Mouse (Mus musculus): ENCODE data around the gene Aph1c. TPM values are rescaled to one million over a fixed set of nuclear protein-coding genes. Genes with fewer than 3 reads are reported as not detected.
A peak's percentile ranks its signal among the peaks of the same experiment; 100 is the strongest.
"Not testable (repeated sequence)": the region's sequence is repeated elsewhere in the genome, so short reads cannot be mapped to it uniquely, and the experiment has no call there.

Aph1c gene
- total and polyA plus RNA-seq, 3 experiments, result 0.16 TPM; not detected in 2

- ATAC-seq (ENCODE audit: extremely low read depth, insufficient number of reproducible peaks, low FRiP score, poor library complexity, severe bottlenecking), result no peak
- DNase-seq (ENCODE audit: low spot score), result no peak
- Histone ChIP-seq H3K4me3 (ENCODE audit: low read depth, low read length) (no peak overlapping the region), H3K36me3 (replicated peaks) (no peaks in the 10 kb centered on the region), H3K27me3 (ENCODE audit: insufficient read depth, low read length) (peaks cover 12% of the 10 kb centered on the region; the same call in 1 of the 2 replicates), H3K4me1 (ENCODE audit: insufficient read depth, low read depth, low read length) (no peaks in the 10 kb centered on the region), H3K9me3 (replicated peaks) (no peaks in the 10 kb centered on the region)
- no peak for TF ChIP-seq POLR2AphosphoS5 (IDR thresholded peaks at IDR 0.05; ENCODE audit: insufficient replicate concordance, low read depth, low read length)
- no peak for TF ChIP-seq CTCF (IDR thresholded peaks at IDR 0.05; ENCODE audit: low read depth, low read length)
- TF ChIP-seq GATA1 (IDR thresholded peaks at IDR 0.05; ENCODE audit: borderline replicate concordance, low read length), result no peak
- TF ChIP-seq TAL1 (conservative IDR thresholded peaks at IDR 0.05; ENCODE audit: low read depth, low read length), result no peak
- TF ChIP-seq GATA2 (IDR thresholded peaks at IDR 0.05; ENCODE audit: borderline replicate concordance, low read depth, low read length), result no peak
These were observed 13.5 kb downstream of the Aph1c start for GRCm38 (mm10) chr9:66820996-66821395.

- Histone ChIP-seq H3K36me3 (replicated peaks) (no peaks in the 10 kb centered on the region), H3K27me3 (ENCODE audit: insufficient read depth, low read length) (peaks cover 12% of the 10 kb centered on the region), H3K4me3 (ENCODE audit: low read depth, low read length) (no peak overlapping the region), H3K4me1 (ENCODE audit: insufficient read depth, low read depth, low read length) (no peaks in the 10 kb centered on the region), H3K9me3 (replicated peaks) (no peaks in the 10 kb centered on the region)
- no peak for ATAC-seq (ENCODE audit: extremely low read depth, insufficient number of reproducible peaks, low FRiP score, poor library complexity, severe bottlenecking)
- no peak for TF ChIP-seq GATA2 (IDR thresholded peaks at IDR 0.05; ENCODE audit: borderline replicate concordance, low read depth, low read length)
- no peak for TF ChIP-seq TAL1 (conservative IDR thresholded peaks at IDR 0.05; ENCODE audit: low read depth, low read length)
- TF ChIP-seq POLR2AphosphoS5 (IDR thresholded peaks at IDR 0.05; ENCODE audit: insufficient replicate concordance, low read depth, low read length), result no peak
- no peak for TF ChIP-seq CTCF (IDR thresholded peaks at IDR 0.05; ENCODE audit: low read depth, low read length)
- no peak for TF ChIP-seq GATA1 (IDR thresholded peaks at IDR 0.05; ENCODE audit: borderline replicate concordance, low read length)
- no peak for DNase-seq (ENCODE audit: low spot score)
These were observed 21.1 kb downstream of the Aph1c start for GRCm38 (mm10) chr9:66813392-66813791.

GRCm38 (mm10) chr9:66805951-66806350 lies 28.6 kb downstream of the Aph1c start:
- H3K27me3 ChIP-seq (ENCODE audit: insufficient read depth, low read length); H3K9me3 ChIP-seq (replicated peaks); DNase-seq (ENCODE audit: low spot score); H3K36me3 ChIP-seq (replicated peaks); H3K4me1 ChIP-seq (ENCODE audit: insufficient read depth, low read depth, low read length); ATAC-seq (ENCODE audit: extremely low read depth, insufficient number of reproducible peaks, low FRiP score, poor library complexity, severe bottlenecking); H3K4me3 ChIP-seq (ENCODE audit: low read depth, low read length): not testable (repeated sequence)

GRCm38 (mm10) chr9:66801947-66802346 lies 32.6 kb downstream of the Aph1c start:
- peaks cover 5% of the 10 kb centered on the region for H3K27me3 ChIP-seq (ENCODE audit: insufficient read depth, low read length)
- ATAC-seq (ENCODE audit: extremely low read depth, insufficient number of reproducible peaks, low FRiP score, poor library complexity, severe bottlenecking), result no peak

GRCm38 (mm10) chr9:66796739-66797138 lies 37.8 kb downstream of the Aph1c start, which contains the start of gene Gm10647:
TSS of gene Gm10647 (plus strand) at chr9:66797039.
- peaks cover 21% of the 10 kb centered on the region for H3K4me1 ChIP-seq (ENCODE audit: insufficient read depth, low read depth, low read length)
- TF ChIP-seq TAL1 (conservative IDR thresholded peaks at IDR 0.05; ENCODE audit: low read depth, low read length), result no peak
- no peak for TF ChIP-seq GATA2 (IDR thresholded peaks at IDR 0.05; ENCODE audit: borderline replicate concordance, low read depth, low read length)
- TF ChIP-seq CTCF (IDR thresholded peaks at IDR 0.05; ENCODE audit: low read depth, low read length), result no peak
- TF ChIP-seq GATA1 (IDR thresholded peaks at IDR 0.05; ENCODE audit: borderline replicate concordance, low read length), result no peak
- no peak for TF ChIP-seq POLR2AphosphoS5 (IDR thresholded peaks at IDR 0.05; ENCODE audit: insufficient replicate concordance, low read depth, low read length)
- ATAC-seq (ENCODE audit: extremely low read depth, insufficient number of reproducible peaks, low FRiP score, poor library complexity, severe bottlenecking), result no peak

More at GRCm38 (mm10) chr9:66801947-66802346, 32.6 kb downstream of the Aph1c start:
- no peaks in the 10 kb centered on the region for H3K9me3 ChIP-seq (replicated peaks)
- no peak for DNase-seq (ENCODE audit: low spot score)
- no peaks in the 10 kb centered on the region for H3K4me1 ChIP-seq (ENCODE audit: insufficient read depth, low read depth, low read length)
- H3K36me3 ChIP-seq (replicated peaks), result no peaks in the 10 kb centered on the region
- no peak for TF ChIP-seq GATA2 (IDR thresholded peaks at IDR 0.05; ENCODE audit: borderline replicate concordance, low read depth, low read length)
- TF ChIP-seq POLR2AphosphoS5 (IDR thresholded peaks at IDR 0.05; ENCODE audit: insufficient replicate concordance, low read depth, low read length), result no peak
- no peak for TF ChIP-seq GATA1 (IDR thresholded peaks at IDR 0.05; ENCODE audit: borderline replicate concordance, low read length)
- no peak for TF ChIP-seq CTCF (IDR thresholded peaks at IDR 0.05; ENCODE audit: low read depth, low read length)
- TF ChIP-seq TAL1 (conservative IDR thresholded peaks at IDR 0.05; ENCODE audit: low read depth, low read length), result no peak
- no peak overlapping the region for H3K4me3 ChIP-seq (ENCODE audit: low read depth, low read length)

GRCm38 (mm10) chr9:66795464-66796324 lies 38.8 kb downstream of the Aph1c start, which contains the start of gene Aph1b:
TSS of gene Aph1b (minus strand) at chr9:66795490.
- Histone ChIP-seq H3K4me1 (ENCODE audit: insufficient read depth, low read depth, low read length) (peaks cover 21% of the 10 kb centered on the region), H3K9me3 (replicated peaks) (no peaks in the 10 kb centered on the region), H3K36me3 (replicated peaks) (no peaks in the 10 kb centered on the region), H3K27me3 (ENCODE audit: insufficient read depth, low read length) (peaks cover 10% of the 10 kb centered on the region), H3K4me3 (ENCODE audit: low read depth, low read length) (peak within 1 kb of the TSS; percentile 76)
- TF ChIP-seq GATA1 (IDR thresholded peaks at IDR 0.05; ENCODE audit: borderline replicate concordance, low read length), result no peak
- TF ChIP-seq TAL1 (conservative IDR thresholded peaks at IDR 0.05; ENCODE audit: low read depth, low read length), result no peak
- TF ChIP-seq GATA2 (IDR thresholded peaks at IDR 0.05; ENCODE audit: borderline replicate concordance, low read depth, low read length), result no peak
- no peak for TF ChIP-seq POLR2AphosphoS5 (IDR thresholded peaks at IDR 0.05; ENCODE audit: insufficient replicate concordance, low read depth, low read length)
- no peak for TF ChIP-seq CTCF (IDR thresholded peaks at IDR 0.05; ENCODE audit: low read depth, low read length)
- DNase-seq (ENCODE audit: low spot score) (peak; percentile 84), ATAC-seq (ENCODE audit: extremely low read depth, insufficient number of reproducible peaks, low FRiP score, poor library complexity, severe bottlenecking) (peak; percentile 90)

More at GRCm38 (mm10) chr9:66796739-66797138, 37.8 kb downstream of the Aph1c start, which contains the start of gene Gm10647:
- Histone ChIP-seq H3K27me3 (ENCODE audit: insufficient read depth, low read length) (peaks cover 13% of the 10 kb centered on the region), H3K36me3 (replicated peaks) (no peaks in the 10 kb centered on the region), H3K4me3 (ENCODE audit: low read depth, low read length) (peak within 1 kb of the TSS; percentile 76; the same call in 1 of the 2 replicates), H3K9me3 (replicated peaks) (no peaks in the 10 kb centered on the region)
- no peak for DNase-seq (ENCODE audit: low spot score)
